Mouse (Mus musculus) spleen, adult 2 months (tissue): ENCODE data around the gene Tapbpl.

Experiments
- CTCF ChIP-seq: fragments of 200-500 bp; IDR thresholded peaks from 2 replicates; pipeline ENCODE4 v1.5.1; 2011; ENCODE audit warnings: mild to moderate bottlenecking, inconsistent platforms; ENCODE audit not compliant: insufficient read depth, insufficient read length, insufficient replicate concordance; ENCODE audit errors: extremely low read depth
- POLR2A ChIP-seq: fragments of 200-500 bp; IDR thresholded peaks from 2 replicates; pipeline ENCODE4 v1.6.1; 2011; ENCODE audit warnings: low read depth, low read length, inconsistent platforms

- TF ChIP-seq POLR2A = no peak
- TF ChIP-seq CTCF = no peak
Measured at GRCm38 (mm10) chr6:125260006-125260555, 28.4 kb upstream of the Tapbpl start.
